Mouse (Mus musculus) E14TG2a.4 (cell line): Measurements from ENCODE around the gene Ssu72.

Experiments
- CTCF ChIP-seq: conservative IDR thresholded peaks from 2 replicates; pipeline ENCODE4 v1.5.1; 2014; ENCODE audit warnings: low read length
- NANOG ChIP-seq: IDR thresholded peaks from 2 replicates; pipeline ENCODE4 v1.6.1; 2014; ENCODE audit warnings: borderline replicate concordance, low read length, mixed read lengths
- POU5F1 ChIP-seq: IDR thresholded peaks from 2 replicates; pipeline ENCODE4 v1.6.1; 2014; ENCODE audit warnings: low read length, borderline replicate concordance

DNA sequence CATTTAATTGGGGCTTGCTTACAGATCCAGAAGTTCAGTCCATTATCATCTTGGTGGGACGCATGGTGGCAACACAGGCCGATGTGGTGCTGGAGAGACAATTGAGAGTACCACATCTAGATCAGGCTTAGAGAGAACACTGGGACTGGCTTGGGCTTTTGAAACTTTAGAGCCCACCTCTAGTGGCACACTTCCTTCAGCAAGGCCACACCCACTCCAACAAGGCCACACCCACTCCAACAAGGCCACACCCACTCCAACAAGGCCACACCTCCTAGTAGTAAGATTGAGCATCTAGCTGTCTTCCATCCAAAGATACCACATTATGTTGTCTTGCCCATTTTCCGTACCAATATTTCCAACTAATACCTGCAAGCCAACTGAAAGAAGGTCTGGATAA lies 12.2 kb upstream of the Ssu72 start:
- TF ChIP-seq CTCF (no peak), POU5F1 (no peak), NANOG (no peak)
